Mouse (Mus musculus) myocyte (in vitro differentiated cells): ENCODE data around the gene Mrpl58.

ENCODE experiments used
- CEBPB ChIP-seq: IDR thresholded peaks from 2 replicates; pipeline ENCODE4 v1.6.1; 2011; ENCODE audit warnings: mild to moderate bottlenecking, moderate library complexity; ENCODE audit not compliant: poor library complexity, insufficient read depth, severe bottlenecking
- MAX ChIP-seq: IDR thresholded peaks from one replicate; pipeline ENCODE4 v1.6.1; 2011; ENCODE audit warnings: low read depth, mild to moderate bottlenecking, control low read depth
- MYOG ChIP-seq, 3 experiments: IDR thresholded peaks; one replicate each; pipeline ENCODE4 v1.6.1; 2011; ENCODE audit warnings: control low read depth in 2 of 3, low read depth in 2 of 3, mild to moderate bottlenecking in 2 of 3; ENCODE audit not compliant: insufficient read length in 2 of 3, control insufficient read depth in 1 of 3, insufficient read depth in 1 of 3
- POLR2A ChIP-seq: IDR thresholded peaks from one replicate; pipeline ENCODE4 v1.6.1; 2011; ENCODE audit warnings: low read depth, mild to moderate bottlenecking, control low read depth, moderate library complexity; ENCODE audit not compliant: insufficient read length
- POLR2AphosphoS2 ChIP-seq: IDR thresholded peaks from one replicate; pipeline ENCODE4 v1.6.1; 2011; ENCODE audit warnings: low read depth, control low read depth; ENCODE audit not compliant: insufficient read length
- SRF ChIP-seq: IDR thresholded peaks from one replicate; pipeline ENCODE4 v1.6.1; 2011; ENCODE audit warnings: low read depth; ENCODE audit not compliant: control insufficient read depth, insufficient read length
- TCF12 ChIP-seq: IDR thresholded peaks from one replicate; pipeline ENCODE4 v1.6.1; 2011; ENCODE audit warnings: mild to moderate bottlenecking, control low read depth; ENCODE audit not compliant: poor library complexity, insufficient read depth, severe bottlenecking
- USF1 ChIP-seq: IDR thresholded peaks from one replicate; pipeline ENCODE4 v1.6.1; 2011; ENCODE audit warnings: low read depth, mild to moderate bottlenecking, control low read depth, moderate library complexity

DNA sequence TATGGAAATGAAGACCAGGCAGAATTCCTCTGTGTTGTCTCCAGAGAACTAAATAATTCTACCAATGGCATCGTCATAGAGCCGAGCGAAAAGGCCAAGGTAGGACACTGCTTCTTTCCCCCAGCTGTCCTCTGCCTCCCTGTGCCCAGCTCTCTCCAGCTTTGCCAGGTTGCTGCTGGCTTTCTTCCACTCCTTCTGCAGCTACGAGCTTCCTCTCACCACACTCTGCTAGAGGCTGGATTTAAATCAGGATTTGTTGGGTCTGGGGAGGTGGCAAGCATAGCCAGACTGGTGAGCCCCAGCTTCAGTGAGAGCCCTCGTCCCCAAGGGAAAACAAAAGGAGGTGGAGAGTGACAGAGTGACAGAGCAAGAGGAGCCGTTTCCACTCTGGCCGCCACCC is 25.8 kb downstream of the Mrpl58 start:
- no peak for TF ChIP-seq POLR2A
- no peak for TF ChIP-seq TCF12
- TF ChIP-seq SRF = no peak
- no peak for TF ChIP-seq MAX
- TF ChIP-seq MYOG (IDR thresholded peaks at IDR 0.05; ENCODE audit: control insufficient read depth in 1 of 3, insufficient read depth in 1 of 3, insufficient read length in 2 of 3, low read depth in 2 of 3) = no peak
- no peak for TF ChIP-seq USF1
- TF ChIP-seq POLR2AphosphoS2 = no peak
- TF ChIP-seq CEBPB = no peak
